Comparison of ENCODE assay signal across 8 mouse cellular contexts in genomic region chr5:45449831-45450716, GRCm38 (mm10). TPM values are rescaled to one million over a fixed set of nuclear protein-coding genes. Genes with fewer than 3 reads are reported as not detected.
A peak's percentile ranks its signal among the peaks of the same experiment; 100 is the strongest.
DNase-seq lines count a peak whose midpoint lies in the region; ATAC-seq and TF ChIP-seq lines count a peak whose summit lies in the region.

Gene Qdpr, minus strand, starts transcription at chr5:45450236.

- TF ChIP-seq CTCF in gastrocnemius, adult 2 months (IDR thresholded peaks at IDR 0.05) = no peak
- TF ChIP-seq CTCF in hindbrain, postnatal 0 days (IDR thresholded peaks at IDR 0.05; ENCODE audit: low read depth) = no peak; the same call in 1 of the 2 replicates
- no peak; the same call in 1 of the 2 replicates for TF ChIP-seq CTCF in left cerebral cortex, adult 2 months (IDR thresholded peaks at IDR 0.05)

- DNase-seq in ZHBTc4 (ENCODE audit: low read depth, low spot score) = peak; percentile 100
- peak; percentile 98 for DNase-seq in gastrocnemius, adult 2 months
- DNase-seq in hindbrain, postnatal 0 days (ENCODE audit: low spot score) = peak; percentile 99
- DNase-seq in left cerebral cortex, adult 2 months (ENCODE audit: extremely low spot score in 1 of 2, low spot score in 2 of 2) = peak; percentile 86 to 93
- DNase-seq in right cerebral cortex, adult 2 months (ENCODE audit: low spot score in 2 of 2) = peak; percentile 89 to 95
- DNase-seq in urinary bladder, postnatal 14 days (ENCODE audit: low spot score) = peak; percentile 97

- peak within 1 kb of the TSS; percentile 93 for H3K4me3 ChIP-seq in gastrocnemius, adult 2 months
- peak within 1 kb of the TSS; percentile 66 for H3K4me3 ChIP-seq in hindbrain, postnatal 0 days (ENCODE audit: low read length)
- H3K4me3 ChIP-seq in left cerebral cortex, adult 2 months = peak within 1 kb of the TSS; percentile 85

- H3K36me3 ChIP-seq in hindbrain, postnatal 0 days (ENCODE audit: insufficient read depth, low read length) = no peaks in the 10 kb centered on the region

- peak within 1 kb of the TSS; percentile 58 for H3K9ac ChIP-seq in hindbrain, postnatal 0 days (replicated peaks; ENCODE audit: low read length)

- H3K27me3 ChIP-seq in hindbrain, postnatal 0 days (ENCODE audit: insufficient read depth, low read length) = no peaks in the 10 kb centered on the region

- no peaks in the 10 kb centered on the region for H3K9me3 ChIP-seq in hindbrain, postnatal 0 days (ENCODE audit: low read length)

- intact Hi-C loops in gastrocnemius, adult 2 months (cut with DNase I) = loop anchor here (2.0 kb wide), 1 partner anchor 43 kb away; the partner anchor contains the start of gene Lap3
- intact Hi-C loops in left cerebral cortex, adult 2 months (cut with DNase I) = loop anchor here (2.0 kb wide), 1 partner anchor 43 kb away; the partner anchor contains the start of gene Lap3

- H3K4me1 ChIP-seq in hindbrain, postnatal 0 days (ENCODE audit: insufficient read depth, low read length) = peaks cover 15% of the 10 kb centered on the region

- peak; percentile 92 for ATAC-seq in common myeloid progenitor, adult 5-6 weeks (replicated peaks; ENCODE audit: low read depth, poor library complexity, severe bottlenecking)
- peak; percentile 99 for ATAC-seq in hindbrain, postnatal 0 days
- peak; percentile 89 for ATAC-seq in megakaryocyte, adult 5-6 weeks (ENCODE audit: poor library complexity, severe bottlenecking)

- WGBS in hindbrain, postnatal 0 days = under 1% methylated on average over 59 of the region's 70 CpGs

- H3K4me2 ChIP-seq in hindbrain, postnatal 0 days (ENCODE audit: low read depth, low read length) = peak within 1 kb of the TSS; percentile 88

- H3K27ac ChIP-seq in gastrocnemius, adult 2 months = peak within 1 kb of the TSS; percentile 94
- peak within 1 kb of the TSS; percentile 69; the same call in 1 of the 2 replicates for H3K27ac ChIP-seq in hindbrain, postnatal 0 days
- peak within 1 kb of the TSS; percentile 69 for H3K27ac ChIP-seq in left cerebral cortex, adult 2 months

RNA-seq across cellular contexts. Expression of gene Qdpr, which starts in this region (rescaled TPM):
- total RNA-seq in common myeloid progenitor, adult 5-6 weeks (2017) = 65.7 and 66.0 TPM in 2 replicates
- 10 to 100 TPM; 45.6 to 52.9 TPM for total RNA-seq in gastrocnemius, adult 2 months (2021)
- 56.4 and 58.1 TPM in 2 replicates for total RNA-seq in hindbrain, postnatal 0 days (2014; rRNA removed)
- 160 and 165 TPM in 2 replicates for polyA plus RNA-seq in hindbrain, postnatal 0 days (2015; fragmentation: Nextera tagmentation; extraction: Ambion mirVana)
- total RNA-seq in left cerebral cortex, adult 2 months (2021) = 100 to 1,000 TPM; 130 to 138 TPM
- total RNA-seq in megakaryocyte, adult 5-6 weeks (2015) = 34.4 and 36.6 TPM in 2 replicates
- 20.5 and 21.5 TPM in 2 replicates for total RNA-seq in megakaryocyte, adult 5-6 weeks (2017)

Comparison
In these comparisons a context has a peak if more than half of its experiments do, and no peak if none do; other contexts are left out.
1. Peak in every context shown above with its lines: DNase-seq, ATAC-seq, H3K4me3 ChIP-seq and H3K27ac ChIP-seq.